Mouse (Mus musculus) midbrain, embryonic 12.5 days (tissue): Measurements from ENCODE around the gene Wdr83. TPM values are rescaled to one million over a fixed set of nuclear protein-coding genes. Genes with fewer than 3 reads are reported as not detected.
"Not testable (repeated sequence)": the region's sequence is repeated elsewhere in the genome, so short reads cannot be mapped to it uniquely, and the experiment has no call there.

Experiments
- ATAC-seq: fragments of 200-750 bp; cut with Nextera tagmentation; 2 replicates; pipeline ENCODE4 v1.8.0; 2017; ENCODE audit warnings: low read depth, moderate TSS enrichment, moderate library complexity; ENCODE audit not compliant: low FRiP score
- H3K27ac ChIP-seq: fragments of 300-500 bp; sonication (generic); replicated peaks from 2 replicates; pipeline ENCODE4 v1.5.1; 2016; ENCODE audit warnings: mild to moderate bottlenecking
- H3K27me3 ChIP-seq: fragments of 300-500 bp; sonication (generic); 2 replicates; pipeline ENCODE4 v1.6.1; 2016; ENCODE audit warnings: mild to moderate bottlenecking
- H3K36me3 ChIP-seq: fragments of 300-500 bp; sonication (generic); 2 replicates; pipeline ENCODE4 v1.6.1; 2016
- H3K4me1 ChIP-seq: fragments of 300-500 bp; sonication (generic); 2 replicates; pipeline ENCODE4 v1.6.1; 2016
- H3K4me2 ChIP-seq: fragments of 300-500 bp; sonication (generic); replicated peaks from 2 replicates; pipeline ENCODE4 v1.6.1; 2016; ENCODE audit warnings: mild to moderate bottlenecking, moderate library complexity
- H3K4me3 ChIP-seq: fragments of 300-500 bp; sonication (generic); 2 replicates; pipeline ENCODE4 v1.5.1; 2016; ENCODE audit warnings: mild to moderate bottlenecking
- H3K9ac ChIP-seq: fragments of 300-500 bp; sonication (generic); replicated peaks from 2 replicates; pipeline ENCODE4 v1.6.1; 2016; ENCODE audit warnings: mild to moderate bottlenecking, moderate library complexity
- H3K9me3 ChIP-seq: fragments of 300-500 bp; sonication (generic); 2 replicates; pipeline ENCODE4 v1.6.1; 2016; ENCODE audit warnings: mild to moderate bottlenecking
- WGBS: fragments of 180-500 bp; shearing (Covaris S2); methylation state at CpG from one replicate; pipeline ENCODE4 v1.1.7; 2016; 5-methylcytosine and 5-hydroxymethylcytosine counted together
- polyA plus RNA-seq: library from polyadenylated mRNA; unstranded; fragments of >200 nt; fragmentation: Nextera tagmentation; extraction: Ambion mirVana; gene quantifications from 2 replicates; pipeline ENCODE4 v1.2.1, GENCODE M21; 2016

Gene Wdr83
- 46.6 and 54.2 TPM in 2 replicates for polyA plus RNA-seq

GRCm38 (mm10) chr8:85081216-85081555, at the start of gene Wdr83:
Gene Wdr83 (minus strand): TSS chr8:85081306.
- peaks cover 7% of the 10 kb centered on the region; the same call in 1 of the 2 replicates for H3K27me3 ChIP-seq
- H3K4me1 ChIP-seq, result peaks cover 34% of the 10 kb centered on the region
- peak within 1 kb of the TSS; percentile 83 for H3K4me3 ChIP-seq
- H3K27ac ChIP-seq, result no peak within 1 kb of the TSS; the same call in 1 of the 2 replicates
- H3K4me2 ChIP-seq, result peak within 1 kb of the TSS; percentile 96
- no peaks in the 10 kb centered on the region for H3K9me3 ChIP-seq
- peaks cover 27% of the 10 kb centered on the region for H3K36me3 ChIP-seq
- peak within 1 kb of the TSS; percentile 85 for H3K9ac ChIP-seq
- ATAC-seq, result peak; percentile 32; the same call in 1 of the 2 replicates
- WGBS, result 5% methylated on average over 9 of the region's 9 CpGs

DNA sequence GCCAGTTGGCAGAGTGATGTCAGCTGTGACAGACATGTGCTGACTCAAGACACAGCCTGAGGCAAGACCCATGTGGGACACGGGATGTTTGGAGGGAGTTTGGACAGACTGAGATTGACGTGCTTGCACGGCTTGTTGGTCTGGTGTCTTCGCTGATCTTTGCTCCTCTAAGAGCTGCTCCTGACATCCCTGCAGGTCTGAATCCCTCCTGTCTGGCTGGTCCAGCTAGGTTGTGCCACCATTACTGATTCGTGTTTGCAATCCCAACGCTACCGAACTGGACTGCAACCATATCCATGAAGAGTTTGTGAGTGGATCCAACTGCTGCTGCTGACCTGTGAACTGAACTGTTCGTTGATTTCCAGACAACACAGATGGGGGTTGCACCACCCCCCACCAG, 42.6 kb upstream of the Wdr83 start:
- no peak for ATAC-seq
- H3K27ac ChIP-seq, result no peak overlapping the region
- 92% methylated on average over 8 of the region's 8 CpGs for WGBS
- no peak overlapping the region for H3K4me3 ChIP-seq
- H3K4me1 ChIP-seq, result peaks cover 3% of the 10 kb centered on the region; the same call in 1 of the 2 replicates
- H3K4me2 ChIP-seq, result no peak overlapping the region
- no peak overlapping the region for H3K9ac ChIP-seq
- no peaks in the 10 kb centered on the region for H3K27me3 ChIP-seq
- H3K9me3 ChIP-seq, result no peaks in the 10 kb centered on the region
- H3K36me3 ChIP-seq, result no peaks in the 10 kb centered on the region

GRCm38 (mm10) chr8:85122995-85123394, 41.9 kb upstream of the Wdr83 start, which contains the start of gene Zfp791:
Gene Zfp791 (minus strand): TSS chr8:85123095.
- no peak within 1 kb of the TSS for H3K4me3 ChIP-seq
- H3K9me3 ChIP-seq, result no peaks in the 10 kb centered on the region
- no peak within 1 kb of the TSS for H3K27ac ChIP-seq
- no peaks in the 10 kb centered on the region for H3K27me3 ChIP-seq
- H3K36me3 ChIP-seq, result no peaks in the 10 kb centered on the region
- H3K4me2 ChIP-seq, result no peak within 1 kb of the TSS
- peaks cover 3% of the 10 kb centered on the region; the same call in 1 of the 2 replicates for H3K4me1 ChIP-seq
- WGBS, result 81% methylated on average over 3 of the region's 3 CpGs
- H3K9ac ChIP-seq, result no peak within 1 kb of the TSS
- ATAC-seq, result no peak

GRCm38 (mm10) chr8:85120251-85120650, 39.1 kb upstream of the Wdr83 start:
- H3K4me1 ChIP-seq, H3K27me3 ChIP-seq, H3K4me3 ChIP-seq, H3K4me2 ChIP-seq, ATAC-seq, H3K9me3 ChIP-seq, H3K9ac ChIP-seq, H3K36me3 ChIP-seq, H3K27ac ChIP-seq: not testable (repeated sequence)
- 82% methylated on average over 5 of the region's 5 CpGs for WGBS

DNA sequence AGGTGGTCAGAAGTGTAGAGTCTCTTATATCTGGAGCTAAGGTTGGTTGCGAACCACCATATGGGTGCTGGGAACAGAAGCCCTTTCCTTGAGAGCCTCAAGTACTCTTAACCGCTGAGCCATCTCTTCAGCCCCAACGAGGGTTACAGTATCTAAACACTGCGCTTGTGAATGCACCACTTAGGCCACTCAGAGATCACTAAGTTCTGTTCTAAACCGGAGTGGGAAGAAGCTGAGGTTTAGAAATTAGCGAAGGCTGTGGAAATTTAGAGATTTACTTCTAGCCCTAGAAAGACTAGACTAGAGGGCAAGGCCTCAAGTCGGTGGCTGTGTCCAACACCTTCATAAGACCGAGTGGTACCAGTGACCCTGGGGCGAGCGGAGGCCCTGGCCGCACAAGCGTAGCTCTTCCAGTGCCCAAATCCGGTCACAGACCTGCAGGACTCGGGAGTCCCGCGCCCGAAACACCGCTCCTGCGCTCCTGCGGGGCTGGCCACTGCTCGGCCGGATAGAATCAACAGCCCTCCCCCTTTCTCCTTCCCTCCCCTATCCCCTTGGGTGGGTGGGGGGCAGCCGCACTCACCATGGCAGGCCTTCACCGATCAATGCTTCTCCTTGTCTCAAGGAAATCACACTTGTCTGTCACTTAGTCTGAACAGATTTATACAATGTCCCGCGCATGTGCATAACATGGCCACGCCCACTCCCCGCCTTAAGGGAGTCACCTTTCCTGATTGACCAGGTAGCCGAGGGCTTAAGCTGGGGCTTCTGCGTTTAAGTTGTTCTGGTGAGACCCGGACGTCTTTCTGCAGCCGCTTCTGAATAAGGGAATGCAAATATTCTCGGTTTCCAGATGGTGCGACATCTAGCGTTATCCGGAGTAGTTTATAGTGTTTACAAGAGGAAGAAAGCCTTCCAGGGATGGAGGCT, 38.2 kb upstream of the Wdr83 start:
- H3K9ac ChIP-seq, result peak overlapping the region; percentile 49
- WGBS, result 8% methylated on average over 37 of the region's 37 CpGs
- H3K27me3 ChIP-seq, result no peaks in the 10 kb centered on the region
- H3K4me3 ChIP-seq, result peak overlapping the region; percentile 52
- no peaks in the 10 kb centered on the region for H3K36me3 ChIP-seq
- ATAC-seq, result peak; percentile 73; the same call in 1 of the 2 replicates
- no peaks in the 10 kb centered on the region for H3K9me3 ChIP-seq
- H3K27ac ChIP-seq, result 0 out of 2 replicates have a peak overlapping the region, but pooled peaks have one; percentile 1
- peaks cover 3% of the 10 kb centered on the region; the same call in 1 of the 2 replicates for H3K4me1 ChIP-seq
- peak overlapping the region; percentile 69 for H3K4me2 ChIP-seq

DNA sequence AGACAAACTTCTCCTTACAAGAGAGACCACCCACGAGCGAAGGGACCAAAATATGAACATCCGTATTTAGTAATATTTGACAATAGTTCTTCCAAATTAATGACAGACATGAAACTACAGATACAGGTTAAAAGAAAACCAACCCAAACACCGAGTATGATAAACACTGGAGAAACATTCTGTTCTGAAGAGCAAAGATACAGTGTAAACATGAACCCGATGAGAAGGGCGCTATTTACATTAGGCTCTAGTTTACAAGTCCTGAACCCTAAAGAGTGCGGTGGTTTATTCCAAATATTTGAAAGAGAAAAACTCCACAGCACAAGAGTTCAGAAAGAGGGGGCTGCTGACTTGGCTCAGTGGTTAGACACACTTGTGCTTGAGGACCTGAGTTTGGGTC, 35.9 kb upstream of the Wdr83 start:
- Histone ChIP-seq H3K4me2 (no peak overlapping the region), H3K4me3 (no peak overlapping the region), H3K4me1 (peaks cover 3% of the 10 kb centered on the region; the same call in 1 of the 2 replicates), H3K36me3 (no peaks in the 10 kb centered on the region), H3K9ac (no peak overlapping the region), H3K9me3 (no peaks in the 10 kb centered on the region), H3K27me3 (no peaks in the 10 kb centered on the region), H3K27ac (no peak overlapping the region)
- no peak for ATAC-seq
- 94% methylated on average over 7 of the region's 7 CpGs for WGBS

DNA sequence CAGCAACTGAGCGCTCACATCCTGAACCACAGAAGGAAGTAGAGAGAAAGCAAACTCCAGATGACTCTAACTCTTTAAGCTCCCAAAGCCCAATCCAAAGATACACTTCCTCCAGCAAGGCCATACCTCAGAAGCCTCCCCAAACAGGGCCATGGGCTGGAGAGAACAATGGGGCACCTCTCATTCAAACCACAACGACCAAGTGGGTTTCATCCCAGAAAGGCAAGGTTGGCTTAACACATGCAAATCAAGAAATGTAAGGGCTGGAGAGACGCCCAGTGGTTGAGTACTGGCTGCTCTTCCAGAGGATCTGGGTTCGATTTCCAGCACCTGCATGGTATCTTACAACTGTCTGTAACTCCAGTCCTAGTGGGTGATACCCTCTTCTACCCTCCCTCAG, 34.4 kb upstream of the Wdr83 start:
- no peaks in the 10 kb centered on the region for H3K9me3 ChIP-seq
- H3K9ac ChIP-seq, result no peak overlapping the region
- WGBS, result 72% methylated on average over 4 of the region's 4 CpGs
- no peaks in the 10 kb centered on the region for H3K27me3 ChIP-seq
- peaks cover 3% of the 10 kb centered on the region; the same call in 1 of the 2 replicates for H3K4me1 ChIP-seq
- peaks cover 9% of the 10 kb centered on the region for H3K36me3 ChIP-seq
- H3K27ac ChIP-seq, result no peak overlapping the region
- no peak overlapping the region for H3K4me2 ChIP-seq
- no peak for ATAC-seq
- H3K4me3 ChIP-seq, result no peak overlapping the region

GRCm38 (mm10) chr8:85113241-85113640, 32.1 kb upstream of the Wdr83 start:
- no peak overlapping the region for H3K4me2 ChIP-seq
- no peaks in the 10 kb centered on the region for H3K9me3 ChIP-seq
- no peak for ATAC-seq
- no peak overlapping the region for H3K4me3 ChIP-seq
- H3K9ac ChIP-seq, result no peak overlapping the region
- peaks cover 20% of the 10 kb centered on the region for H3K36me3 ChIP-seq
- no peak overlapping the region for H3K27ac ChIP-seq
- 92% methylated on average over 10 of the region's 10 CpGs for WGBS
- no peaks in the 10 kb centered on the region for H3K4me1 ChIP-seq
- no peaks in the 10 kb centered on the region for H3K27me3 ChIP-seq

- no peak for ATAC-seq
- Histone ChIP-seq H3K27me3 (no peaks in the 10 kb centered on the region), H3K4me2 (no peak overlapping the region), H3K4me1 (no peaks in the 10 kb centered on the region), H3K36me3 (peaks cover 36% of the 10 kb centered on the region), H3K4me3 (no peak overlapping the region), H3K9ac (no peak overlapping the region), H3K27ac (no peak overlapping the region), H3K9me3 (no peaks in the 10 kb centered on the region)
- 88% methylated on average over 4 of the region's 4 CpGs for WGBS
Observed at GRCm38 (mm10) chr8:85100076-85100665, 19.1 kb upstream of the Wdr83 start.

GRCm38 (mm10) chr8:85096850-85097249, 15.7 kb upstream of the Wdr83 start:
- Histone ChIP-seq H3K4me1 (no peaks in the 10 kb centered on the region), H3K9me3 (no peaks in the 10 kb centered on the region), H3K4me3 (no peak overlapping the region), H3K9ac (no peak overlapping the region), H3K4me2 (no peak overlapping the region), H3K27ac (no peak overlapping the region), H3K36me3 (peaks cover 66% of the 10 kb centered on the region), H3K27me3 (no peaks in the 10 kb centered on the region)
- WGBS, result 85% methylated on average over 4 of the region's 4 CpGs
- ATAC-seq, result no peak

DNA sequence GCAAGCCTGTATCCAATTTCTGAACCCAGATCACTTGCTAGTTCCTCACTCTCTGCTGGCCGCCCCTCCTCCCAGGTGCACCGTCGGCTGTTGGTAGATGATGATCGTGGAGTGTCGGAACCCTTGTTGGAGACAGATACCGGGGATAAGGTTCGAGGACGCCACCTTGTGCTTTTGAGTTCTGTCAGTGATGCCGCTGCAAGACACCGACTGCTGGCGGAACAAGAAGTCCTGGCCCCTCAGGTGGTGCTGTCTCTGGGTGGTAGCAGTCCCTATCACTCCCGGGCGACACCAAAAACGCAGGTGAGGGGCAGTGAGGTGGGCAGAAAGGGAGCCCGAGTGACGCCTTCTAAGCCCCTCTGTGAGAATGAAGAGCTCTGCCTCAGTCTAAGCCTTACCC, 15.1 kb upstream of the Wdr83 start:
- 94% methylated on average over 16 of the region's 16 CpGs for WGBS
- no peak for ATAC-seq
- H3K9me3 ChIP-seq, result no peaks in the 10 kb centered on the region

GRCm38 (mm10) chr8:85095566-85095965, 14.5 kb upstream of the Wdr83 start:
- peaks cover 71% of the 10 kb centered on the region for H3K36me3 ChIP-seq

More for the DNA sequence above, 15.1 kb upstream of the Wdr83 start:
- no peaks in the 10 kb centered on the region for H3K4me1 ChIP-seq
- no peak overlapping the region for H3K4me2 ChIP-seq
- H3K27ac ChIP-seq, result no peak overlapping the region
- H3K36me3 ChIP-seq, result peaks cover 66% of the 10 kb centered on the region
- H3K9ac ChIP-seq, result no peak overlapping the region
- no peaks in the 10 kb centered on the region for H3K27me3 ChIP-seq
- H3K4me3 ChIP-seq, result no peak overlapping the region

More at GRCm38 (mm10) chr8:85095566-85095965, 14.5 kb upstream of the Wdr83 start:
- 93% methylated on average over 7 of the region's 7 CpGs for WGBS
- Histone ChIP-seq H3K4me3 (no peak overlapping the region), H3K27me3 (no peaks in the 10 kb centered on the region), H3K9ac (no peak overlapping the region), H3K4me1 (no peaks in the 10 kb centered on the region), H3K27ac (no peak overlapping the region), H3K9me3 (no peaks in the 10 kb centered on the region), H3K4me2 (no peak overlapping the region)
- no peak for ATAC-seq
